Mouse (Mus musculus) adrenal gland, adult 2 months (tissue): ENCODE results near the gene Dennd1c. TPM values are rescaled to one million over a fixed set of nuclear protein-coding genes. Genes with fewer than 3 reads are reported as not detected.

Experiments used
- DNase-seq: peaks from one replicate; pipeline ENCODE4 v3.0.0; 2021
- long read RNA-seq: library from polyadenylated mRNA; stranded (forward); transcript quantifications from one replicate; pipeline ENCODE4 v2.0.0, GENCODE M21; 2021
- polyA plus RNA-seq: library from polyadenylated mRNA; depleted of rRNA; stranded (reverse); fragments of >200 nt; gene quantifications from 2 replicates; pipeline ENCODE4 v1.2.3, GENCODE M21; 2012; rRNA removed
- total RNA-seq, 2 experiments: library from RNA; stranded (reverse); gene quantifications; 2 replicates each; pipeline ENCODE4 v1.2.3; 2021

Dennd1c gene
- total RNA-seq: 1 to 10 TPM; 1.8 TPM
- polyA plus RNA-seq: 2.8 and 3.3 TPM in 2 replicates
- long read RNA-seq: 0 reads

DNA sequence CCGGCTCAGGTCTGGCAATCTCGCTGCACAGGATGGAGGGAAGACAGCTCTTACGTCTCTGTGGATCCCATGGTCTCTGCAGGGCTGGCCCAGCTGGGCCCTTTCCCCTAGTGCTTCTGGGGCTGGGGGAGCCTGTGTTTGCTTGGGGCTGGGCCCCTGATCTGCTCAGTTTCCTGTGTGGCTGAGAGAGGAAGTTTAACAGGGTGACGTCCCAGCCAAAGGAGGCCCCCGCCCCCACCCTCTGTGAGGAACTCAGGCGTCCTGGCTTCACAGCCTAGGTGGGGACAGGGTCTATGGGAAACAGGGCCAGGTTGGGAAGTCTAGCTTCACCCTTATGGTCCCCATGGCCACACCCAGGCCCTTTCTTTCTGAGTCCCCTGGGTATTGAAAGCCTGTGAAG is at the start of gene Dennd1c:
Gene Dennd1c, minus strand, starts transcription at position 179 of the 400 bp plus-strand sequence.
- DNase-seq: no peak

- DNase-seq: no peak
These were observed 47.7 kb upstream of the Dennd1c start for GRCm38 (mm10) chr17:57125853-57126622.

- no peak for DNase-seq
These were observed 46.5 kb upstream of the Dennd1c start for GRCm38 (mm10) chr17:57124792-57125191.

DNA sequence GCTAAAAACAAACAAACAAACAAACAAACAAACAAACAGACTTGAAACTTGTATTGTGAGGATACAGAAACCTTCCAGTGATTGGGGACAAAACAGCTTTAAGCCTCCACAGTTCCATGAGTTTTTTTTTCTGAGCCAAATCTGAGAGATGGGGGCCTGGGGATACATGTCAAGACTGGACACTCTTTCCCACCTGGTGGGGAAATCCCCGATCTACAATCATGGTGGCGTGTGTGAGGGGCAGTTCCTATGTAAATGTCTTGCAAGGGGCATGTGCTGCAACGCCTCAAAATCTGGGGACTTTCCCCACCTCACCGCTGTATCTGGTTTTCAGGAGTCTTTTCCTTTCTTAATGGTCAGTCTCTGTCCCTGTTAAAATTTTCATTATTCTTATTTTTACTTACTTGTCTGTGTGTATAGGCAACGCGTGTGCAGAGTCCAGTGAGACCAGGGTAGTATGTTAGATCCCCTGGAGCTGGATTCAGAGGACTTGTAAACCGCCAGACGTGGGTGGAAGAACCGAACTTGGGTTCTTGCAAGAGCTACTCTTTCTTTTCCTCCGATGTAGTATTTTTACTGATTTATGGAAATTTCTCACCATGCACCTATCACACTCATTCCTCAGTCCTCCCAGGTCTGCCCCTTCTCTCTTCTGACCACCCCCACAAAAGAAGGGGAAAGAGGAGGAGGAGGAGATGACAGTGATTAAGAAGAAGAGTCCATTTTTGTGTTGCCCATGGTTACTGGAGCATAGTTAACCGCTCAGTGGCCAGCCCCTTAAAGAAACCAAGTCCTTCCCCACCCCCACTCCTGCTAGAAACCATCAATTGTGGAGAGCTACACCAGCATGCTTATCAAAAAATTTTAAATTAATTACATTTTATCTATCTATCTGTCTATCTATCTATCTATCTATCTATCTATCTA is 45.1 kb upstream of the Dennd1c start:
- DNase-seq: no peak

DNA sequence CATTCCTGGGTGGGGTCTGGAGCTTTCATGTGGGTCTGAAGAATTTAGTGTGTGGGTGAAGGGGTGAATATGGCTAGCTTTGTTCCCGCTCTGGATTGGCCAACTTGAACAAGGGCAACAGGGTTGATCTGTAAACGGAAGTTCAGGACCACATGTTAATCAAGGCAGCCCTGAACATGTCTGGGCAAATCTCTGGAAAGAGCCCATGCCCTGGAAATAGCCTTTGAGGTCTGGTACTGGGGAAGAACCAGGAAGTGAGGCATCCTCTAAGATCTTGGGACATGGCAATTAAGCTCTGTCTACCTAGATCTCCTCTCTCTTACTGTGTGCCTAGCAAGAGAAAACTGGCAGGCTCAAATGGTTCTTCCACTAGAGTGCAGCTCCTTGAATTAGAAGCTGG is 43.5 kb upstream of the Dennd1c start:
- no peak for DNase-seq

GRCm38 (mm10) chr17:57118524-57119349 is 40.4 kb upstream of the Dennd1c start:
- peak; percentile 42 for DNase-seq

DNA sequence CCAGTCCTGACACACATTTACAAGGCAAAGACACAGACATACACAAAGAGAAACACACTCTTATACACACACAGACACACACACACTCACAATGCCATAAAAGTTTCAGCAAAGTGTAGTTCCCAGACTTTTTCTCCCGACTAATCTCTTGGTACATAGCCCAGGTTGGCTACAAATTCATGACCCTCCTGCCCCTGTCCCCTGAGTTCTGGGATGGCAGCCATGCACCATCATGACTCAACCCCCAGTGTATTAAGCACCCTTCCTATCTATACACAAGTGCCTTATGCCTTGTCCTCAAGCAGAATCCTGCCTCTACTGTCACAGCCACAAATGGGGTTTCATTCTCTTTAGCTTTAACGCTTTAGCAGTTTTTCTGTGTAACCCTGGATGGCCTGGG is 38.5 kb upstream of the Dennd1c start:
- DNase-seq: no peak

DNA sequence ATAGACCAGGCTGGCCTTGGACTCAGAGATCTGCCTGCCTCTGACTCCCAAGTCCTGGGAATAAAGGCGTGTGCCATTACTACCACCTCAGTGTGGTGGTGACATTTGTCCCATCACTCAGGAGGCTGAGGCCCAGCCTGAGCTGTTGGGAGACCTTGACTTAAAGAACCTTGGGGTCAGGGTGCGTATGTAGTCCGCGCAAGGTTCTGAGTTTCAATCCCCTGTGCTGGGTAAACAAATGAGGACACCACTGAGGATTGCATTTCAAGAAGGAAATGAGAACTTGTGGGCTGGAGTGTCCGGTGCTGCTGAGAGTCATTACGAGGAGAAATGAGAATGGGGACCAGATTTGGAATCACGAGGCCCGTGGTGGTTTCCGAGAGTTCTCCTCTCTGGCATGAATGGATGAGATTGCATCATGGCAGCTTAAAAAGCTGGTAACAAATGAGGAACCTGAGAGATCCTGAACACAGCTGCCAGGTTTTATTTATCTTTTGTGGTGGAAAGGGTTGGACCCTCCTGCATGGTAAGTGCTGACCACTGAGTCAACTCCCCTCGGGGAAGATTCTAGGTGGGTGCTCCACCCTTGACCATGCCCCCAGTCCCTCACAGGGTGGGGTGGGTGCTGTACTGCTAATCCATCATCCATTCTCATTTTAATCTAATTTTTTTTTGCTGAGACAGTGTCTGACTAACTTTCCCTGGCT is 34.6 kb upstream of the Dennd1c start:
- peak; percentile 38 for DNase-seq

DNA sequence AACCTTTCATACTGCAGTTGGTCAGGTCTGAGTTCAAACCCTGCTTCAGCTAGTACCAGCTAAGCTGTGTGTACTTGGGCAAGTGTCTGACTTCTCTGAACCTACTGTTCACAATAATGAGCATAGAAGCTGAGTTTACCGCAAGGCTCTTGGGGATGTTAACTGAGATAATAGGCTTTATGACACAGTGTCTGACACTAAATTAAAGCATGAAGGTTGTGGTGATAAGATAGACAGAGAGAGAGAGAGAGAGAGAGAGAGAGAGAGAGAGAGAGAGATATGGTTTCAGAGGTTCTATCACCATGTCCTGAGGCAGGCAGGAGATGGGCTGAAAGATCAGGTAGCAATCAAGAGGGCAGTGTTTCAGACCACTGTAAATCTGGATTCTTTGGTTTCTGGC is 31.7 kb upstream of the Dennd1c start:
- DNase-seq: no peak

GRCm38 (mm10) chr17:57108666-57109171 is 30.4 kb upstream of the Dennd1c start:
- DNase-seq: peak; percentile 22

DNA sequence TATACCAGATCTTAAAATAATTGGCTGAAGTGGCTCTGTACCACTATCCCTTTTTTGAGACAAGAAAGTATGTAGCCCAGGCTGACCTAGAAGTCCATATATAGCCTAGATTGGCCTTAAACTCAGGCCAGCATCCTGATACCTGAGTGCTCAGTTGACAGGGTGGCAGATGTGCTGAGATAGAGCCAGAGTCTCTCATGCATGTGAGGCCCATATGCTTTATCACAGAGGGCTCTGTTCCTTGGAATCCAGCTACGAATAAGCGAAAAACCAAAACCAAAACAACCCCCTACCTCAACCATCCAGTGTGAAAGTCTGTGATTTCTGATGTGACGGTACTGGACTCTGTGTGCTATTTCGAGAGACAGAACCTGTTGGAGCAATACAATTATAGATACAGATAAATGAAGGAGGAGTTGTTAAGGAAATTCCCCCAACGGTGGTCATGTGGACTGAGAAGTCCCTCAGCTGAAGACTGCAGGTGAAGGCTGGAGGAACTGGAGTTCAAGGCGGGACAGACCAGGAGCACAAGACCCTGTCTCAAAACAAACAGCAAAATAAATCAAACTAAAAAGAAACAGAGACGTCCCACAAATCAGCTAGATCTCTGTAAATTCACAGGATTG is 29.8 kb upstream of the Dennd1c start:
- no peak for DNase-seq

GRCm38 (mm10) chr17:57107064-57107463 is 28.8 kb upstream of the Dennd1c start:
- DNase-seq: no peak

DNA sequence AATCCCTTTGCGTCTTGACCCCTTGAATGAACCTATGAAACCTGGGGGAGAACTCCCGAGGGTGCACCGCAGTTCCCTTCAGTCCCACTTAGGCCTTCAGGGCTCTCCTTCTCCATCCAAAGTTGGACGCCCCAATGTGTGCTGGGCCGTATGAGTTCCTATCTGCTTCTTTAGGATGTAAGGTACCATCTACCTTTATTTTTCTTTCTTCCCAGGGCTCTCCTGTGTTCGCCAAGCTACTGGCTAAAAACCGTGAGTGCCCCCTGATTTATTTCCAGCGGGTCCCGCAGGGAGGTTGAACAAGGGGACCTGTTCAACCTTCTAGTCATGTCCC is 27.7 kb upstream of the Dennd1c start:
- DNase-seq: no peak

DNA sequence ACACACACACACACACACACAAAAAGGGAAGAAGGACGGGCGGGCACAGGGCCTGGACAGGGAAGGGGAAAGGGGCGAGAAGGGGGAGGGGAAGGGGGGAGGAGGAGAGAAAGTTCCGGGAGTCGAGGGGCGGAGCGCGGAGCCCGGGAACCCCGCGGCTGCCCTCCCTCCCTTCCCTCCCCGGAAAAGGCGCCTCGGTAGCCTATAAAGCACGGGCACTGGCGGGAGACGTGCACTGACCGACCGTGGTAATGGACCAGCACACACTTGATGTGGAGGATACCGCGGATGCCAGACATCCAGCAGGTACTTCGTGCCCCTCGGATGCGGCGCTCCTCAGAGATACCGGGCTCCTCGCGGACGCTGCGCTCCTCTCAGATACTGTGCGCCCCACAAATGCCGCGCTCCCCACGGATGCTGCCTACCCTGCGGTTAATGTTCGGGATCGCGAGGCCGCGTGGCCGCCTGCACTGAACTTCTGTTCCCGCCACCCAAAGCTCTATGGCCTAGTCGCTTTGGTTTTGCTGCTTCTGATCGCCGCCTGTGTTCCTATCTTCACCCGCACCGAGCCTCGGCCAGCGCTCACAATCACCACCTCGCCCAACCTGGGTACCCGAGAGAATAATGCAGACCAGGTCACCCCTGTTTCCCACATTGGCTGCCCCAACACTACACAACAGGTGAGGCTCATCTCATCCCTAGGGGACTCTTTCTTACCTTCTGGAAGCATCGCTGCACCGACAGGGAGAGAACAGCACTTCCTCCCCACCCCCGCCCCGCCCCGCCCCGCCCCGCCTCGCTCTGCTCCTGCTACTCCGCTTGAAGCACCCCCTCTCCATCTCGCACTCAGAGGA is 27.1 kb upstream of the Dennd1c start, which contains the start of gene Tnfsf9:
Gene Tnfsf9, plus strand, starts transcription at position 145 of the 854 bp plus-strand sequence.
- DNase-seq: peak; percentile 40

GRCm38 (mm10) chr17:57104496-57104895 is 26.2 kb upstream of the Dennd1c start:
- DNase-seq: no peak

GRCm38 (mm10) chr17:57102276-57102675 is 24.0 kb upstream of the Dennd1c start:
- DNase-seq: no peak

- DNase-seq: no peak
These were observed 21.5 kb upstream of the Dennd1c start for GRCm38 (mm10) chr17:57099629-57100325.

GRCm38 (mm10) chr17:57098321-57098720 is 20.0 kb upstream of the Dennd1c start:
- no peak for DNase-seq

DNA sequence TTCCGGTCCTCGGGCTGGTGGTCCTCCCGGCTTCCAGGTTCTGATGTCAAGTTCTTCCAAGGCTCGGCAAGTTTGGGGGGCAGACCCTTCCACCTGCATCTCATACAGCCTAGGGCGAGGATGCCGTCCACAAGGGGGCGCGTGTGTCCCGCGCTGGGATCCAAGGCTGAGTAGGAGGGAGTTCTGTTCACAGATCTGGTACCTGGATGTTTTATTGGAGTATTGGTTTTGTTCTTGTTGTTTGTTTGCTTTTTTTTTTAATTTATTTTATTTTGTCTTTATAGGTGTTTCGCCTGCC is 18.3 kb upstream of the Dennd1c start:
- peak; percentile 83 for DNase-seq
